Mouse (Mus musculus) neural tube, embryonic 10.5 days (tissue): ENCODE data around the gene Gm27021.

Experiments used
- DNase-seq: peaks from one replicate; pipeline ENCODE4 v3.0.0-alpha.2; 2017; ENCODE audit warnings: low spot score; ENCODE audit errors: extremely low spot score

Gm27021 gene

GRCm38 (mm10) chr8:120686051-120686450, 18.2 kb upstream of the Gm27021 start:
- DNase-seq: no peak

- DNase-seq: no peak
Measured at GRCm38 (mm10) chr8:120685591-120685990, 17.7 kb upstream of the Gm27021 start.

GRCm38 (mm10) chr8:120685097-120685496, 17.2 kb upstream of the Gm27021 start:
- no peak for DNase-seq

GRCm38 (mm10) chr8:120684082-120684481, 16.2 kb upstream of the Gm27021 start:
- DNase-seq: no peak

- peak; percentile 64 for DNase-seq
Measured at GRCm38 (mm10) chr8:120683602-120684001, 15.7 kb upstream of the Gm27021 start.

- no peak for DNase-seq
Measured at GRCm38 (mm10) chr8:120681113-120681512, 13.2 kb upstream of the Gm27021 start.

- DNase-seq: peak; percentile 35
Measured at GRCm38 (mm10) chr8:120680405-120680804, 12.5 kb upstream of the Gm27021 start.

GRCm38 (mm10) chr8:120679629-120680387, 11.9 kb upstream of the Gm27021 start:
- no peak for DNase-seq

GRCm38 (mm10) chr8:120678447-120678846, 10.6 kb upstream of the Gm27021 start:
- DNase-seq: peak; percentile 90

- DNase-seq: no peak
Measured at GRCm38 (mm10) chr8:120675718-120676117, 7.8 kb upstream of the Gm27021 start.

GRCm38 (mm10) chr8:120673298-120673697, 5.4 kb upstream of the Gm27021 start:
- DNase-seq: no peak

GRCm38 (mm10) chr8:120672626-120673229, 4.8 kb upstream of the Gm27021 start:
- no peak for DNase-seq

- DNase-seq: no peak
Measured at GRCm38 (mm10) chr8:120671775-120672174, 3.9 kb upstream of the Gm27021 start.

GRCm38 (mm10) chr8:120668374-120668905, 561 bp upstream of the Gm27021 start, which contains the start of gene Emc8:
Gene Emc8 (minus strand): TSS chr8:120668573.
- no peak for DNase-seq

- DNase-seq: no peak
Measured at GRCm38 (mm10) chr8:120666807-120667470, 940 bp downstream of the Gm27021 start.

- no peak for DNase-seq
Measured at GRCm38 (mm10) chr8:120665726-120666455, 2.0 kb downstream of the Gm27021 start.

- DNase-seq: no peak
Measured at GRCm38 (mm10) chr8:120664566-120664965, 3.3 kb downstream of the Gm27021 start.

GRCm38 (mm10) chr8:120657415-120657814, 10.5 kb downstream of the Gm27021 start:
- DNase-seq: no peak

GRCm38 (mm10) chr8:120656322-120657052, 11.4 kb downstream of the Gm27021 start:
- DNase-seq: no peak

- DNase-seq: no peak
Measured at GRCm38 (mm10) chr8:120647532-120647931, 20.3 kb downstream of the Gm27021 start, which contains the start of gene 1190005I06Rik. Gene 1190005I06Rik (minus strand): TSS chr8:120647632.

- no peak for DNase-seq
Measured at GRCm38 (mm10) chr8:120644663-120645062, 23.2 kb downstream of the Gm27021 start.
